Mouse (Mus musculus): ENCODE data around the gene Gja5.
"Not testable (repeated sequence)": the region's sequence is repeated elsewhere in the genome, so short reads cannot be mapped to it uniquely, and the experiment has no call there.

Gja5 gene

GRCm38 (mm10) chr3:97037119-97037518, 132.6 kb downstream of the Gja5 start:
- DNase-seq (ENCODE audit: low spot score), result no peak

- DNase-seq (ENCODE audit: low spot score), result no peak
These were observed 135.2 kb downstream of the Gja5 start for GRCm38 (mm10) chr3:97039721-97040120.

GRCm38 (mm10) chr3:97044188-97044587, 139.7 kb downstream of the Gja5 start:
- DNase-seq (ENCODE audit: low spot score), result no peak

GRCm38 (mm10) chr3:97047757-97048156, 143.3 kb downstream of the Gja5 start:
- no peak for DNase-seq (ENCODE audit: low spot score)

- no peak for DNase-seq (ENCODE audit: low spot score)
These were observed 143.9 kb downstream of the Gja5 start for GRCm38 (mm10) chr3:97048360-97048759.

GRCm38 (mm10) chr3:97051264-97051744, 146.8 kb downstream of the Gja5 start:
- DNase-seq (ENCODE audit: low spot score), result peak; percentile 9

- no peak for DNase-seq (ENCODE audit: low spot score)
These were observed 147.7 kb downstream of the Gja5 start for GRCm38 (mm10) chr3:97052069-97052799.

- DNase-seq (ENCODE audit: low spot score), result no peak
These were observed 154.2 kb downstream of the Gja5 start for GRCm38 (mm10) chr3:97058704-97059103.

- DNase-seq (ENCODE audit: low spot score), result no peak
These were observed 155.6 kb downstream of the Gja5 start for GRCm38 (mm10) chr3:97060119-97060518.

- no peak for DNase-seq (ENCODE audit: low spot score)
These were observed 158.3 kb downstream of the Gja5 start for GRCm38 (mm10) chr3:97062814-97063213.

- DNase-seq (ENCODE audit: low spot score), result no peak
These were observed 159.6 kb downstream of the Gja5 start for GRCm38 (mm10) chr3:97064046-97064445.

GRCm38 (mm10) chr3:97069589-97069988, 165.1 kb downstream of the Gja5 start:
- not testable (repeated sequence) for DNase-seq (ENCODE audit: low spot score)

- DNase-seq (ENCODE audit: low spot score), result not testable (repeated sequence)
These were observed 167.4 kb downstream of the Gja5 start for GRCm38 (mm10) chr3:97071916-97072315.

- DNase-seq (ENCODE audit: low spot score), result not testable (repeated sequence)
These were observed 167.9 kb downstream of the Gja5 start for GRCm38 (mm10) chr3:97072361-97072760.

- not testable (repeated sequence) for DNase-seq (ENCODE audit: low spot score)
These were observed 171.4 kb downstream of the Gja5 start for GRCm38 (mm10) chr3:97075744-97076350.

- DNase-seq (ENCODE audit: low spot score), result peak; percentile 9
These were observed 171.9 kb downstream of the Gja5 start for GRCm38 (mm10) chr3:97076412-97076811.

- no peak for DNase-seq (ENCODE audit: low spot score)
These were observed 173.9 kb downstream of the Gja5 start for GRCm38 (mm10) chr3:97078436-97078835.

GRCm38 (mm10) chr3:97082156-97082555, 177.7 kb downstream of the Gja5 start:
- no peak for DNase-seq (ENCODE audit: low spot score)

GRCm38 (mm10) chr3:97087326-97087725, 182.8 kb downstream of the Gja5 start:
- DNase-seq (ENCODE audit: low spot score), result peak; percentile 21

- DNase-seq (ENCODE audit: low spot score), result not testable (repeated sequence)
These were observed 183.8 kb downstream of the Gja5 start for GRCm38 (mm10) chr3:97088291-97088690.

GRCm38 (mm10) chr3:97091971-97092370, 187.5 kb downstream of the Gja5 start:
- not testable (repeated sequence) for DNase-seq (ENCODE audit: low spot score)

GRCm38 (mm10) chr3:97096664-97097063, 192.2 kb downstream of the Gja5 start:
- DNase-seq (ENCODE audit: low spot score), result not testable (repeated sequence)

Data from urinary bladder, postnatal 25 days (tissue).